Mouse (Mus musculus) spleen, postnatal 4 days (tissue): ENCODE data around the gene Brd1.

Experiments
- DNase-seq, 2 experiments: peaks; one replicate each; pipeline ENCODE4 v3.0.0; 2022; ENCODE audit warnings: low spot score in 2 of 2

Gene Brd1

GRCm38 (mm10) chr15:88686725-88687124, 47.3 kb downstream of the Brd1 start:
- no peak for DNase-seq

- DNase-seq, result no peak
Measured at GRCm38 (mm10) chr15:88684039-88684438, 50.0 kb downstream of the Brd1 start.

DNA sequence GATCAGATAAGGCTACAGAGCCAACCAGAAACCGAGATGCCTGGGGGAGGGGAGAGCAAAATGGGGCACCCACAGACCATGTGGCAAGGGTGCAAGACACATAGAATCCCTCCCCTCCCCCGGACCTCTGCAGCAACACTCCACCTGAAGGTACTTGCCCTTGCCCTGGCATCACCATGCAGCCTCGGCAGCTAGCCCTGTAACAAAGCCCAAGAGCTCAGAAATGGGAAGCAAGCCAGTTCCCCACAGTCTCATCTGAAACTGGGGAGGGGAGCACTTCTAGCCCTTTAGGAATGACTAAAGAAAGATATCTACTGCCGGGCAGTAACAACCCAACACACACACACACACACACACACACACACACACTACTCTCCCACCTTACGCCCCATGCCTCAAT, 53.1 kb downstream of the Brd1 start:
- DNase-seq, result no peak

- DNase-seq, result no peak
Measured at GRCm38 (mm10) chr15:88677568-88677967, 56.5 kb downstream of the Brd1 start.

- DNase-seq, result no peak
Measured at GRCm38 (mm10) chr15:88675998-88676397, 58.0 kb downstream of the Brd1 start.

- no peak for DNase-seq
Measured at GRCm38 (mm10) chr15:88668693-88669092, 65.3 kb downstream of the Brd1 start.

DNA sequence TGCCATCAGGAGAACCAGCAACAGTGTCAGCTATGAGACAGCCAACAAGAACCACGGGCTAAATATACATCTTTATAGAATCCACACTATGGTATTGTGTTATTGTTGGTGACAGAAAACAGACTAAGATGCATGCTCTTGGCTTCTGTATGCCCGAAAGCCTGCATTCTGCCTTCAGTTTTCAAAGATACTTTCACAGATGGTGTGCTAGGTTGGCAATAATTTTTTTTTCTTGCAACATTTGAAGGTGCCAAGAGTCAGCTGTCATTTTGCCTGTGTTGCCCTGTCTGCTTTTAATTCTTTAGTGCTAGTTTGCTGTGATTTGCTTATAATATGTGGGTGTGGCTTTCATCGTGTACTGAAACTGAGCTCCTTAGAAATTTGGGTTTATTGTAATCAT, 66.4 kb downstream of the Brd1 start:
- DNase-seq, result no peak

DNA sequence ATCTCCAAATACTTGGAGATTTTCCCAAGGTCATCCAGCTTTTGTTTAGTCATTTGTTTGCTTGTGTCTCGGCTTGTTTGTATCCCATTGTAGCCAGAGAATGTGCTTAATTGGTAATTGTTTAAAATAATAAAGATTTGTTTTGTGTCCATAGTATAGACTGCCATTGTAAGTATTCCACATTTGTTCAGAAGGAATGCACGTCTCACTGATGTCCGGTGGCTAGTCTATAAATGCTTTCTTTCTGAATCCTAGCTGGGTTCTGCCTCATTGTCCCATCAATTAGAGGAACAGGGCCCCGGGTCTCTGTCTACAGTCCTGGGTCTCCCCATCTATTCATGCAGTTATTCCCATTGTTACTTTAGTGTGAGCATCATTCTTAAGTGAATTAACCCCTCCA, 68.2 kb downstream of the Brd1 start:
- DNase-seq, result no peak

DNA sequence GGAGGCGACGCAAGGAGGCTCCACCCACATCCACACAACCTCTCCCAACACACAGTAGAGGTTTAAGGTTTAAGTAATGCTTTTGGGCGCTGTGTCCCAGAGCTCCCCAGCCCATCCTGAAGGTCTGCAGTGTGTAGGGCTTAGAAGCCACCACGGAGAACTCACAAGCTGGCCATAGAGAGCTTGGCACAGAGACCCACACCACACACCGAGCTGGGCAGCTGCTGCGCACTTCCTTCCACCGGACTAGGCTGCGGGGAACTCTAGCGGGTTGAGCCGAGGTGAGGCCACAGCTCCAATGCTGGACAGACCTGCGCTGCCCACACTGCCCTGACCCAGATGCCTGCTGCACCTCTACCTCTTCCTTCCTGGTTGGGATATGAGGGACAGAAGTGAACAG, 71.0 kb downstream of the Brd1 start:
- DNase-seq, result no peak

DNA sequence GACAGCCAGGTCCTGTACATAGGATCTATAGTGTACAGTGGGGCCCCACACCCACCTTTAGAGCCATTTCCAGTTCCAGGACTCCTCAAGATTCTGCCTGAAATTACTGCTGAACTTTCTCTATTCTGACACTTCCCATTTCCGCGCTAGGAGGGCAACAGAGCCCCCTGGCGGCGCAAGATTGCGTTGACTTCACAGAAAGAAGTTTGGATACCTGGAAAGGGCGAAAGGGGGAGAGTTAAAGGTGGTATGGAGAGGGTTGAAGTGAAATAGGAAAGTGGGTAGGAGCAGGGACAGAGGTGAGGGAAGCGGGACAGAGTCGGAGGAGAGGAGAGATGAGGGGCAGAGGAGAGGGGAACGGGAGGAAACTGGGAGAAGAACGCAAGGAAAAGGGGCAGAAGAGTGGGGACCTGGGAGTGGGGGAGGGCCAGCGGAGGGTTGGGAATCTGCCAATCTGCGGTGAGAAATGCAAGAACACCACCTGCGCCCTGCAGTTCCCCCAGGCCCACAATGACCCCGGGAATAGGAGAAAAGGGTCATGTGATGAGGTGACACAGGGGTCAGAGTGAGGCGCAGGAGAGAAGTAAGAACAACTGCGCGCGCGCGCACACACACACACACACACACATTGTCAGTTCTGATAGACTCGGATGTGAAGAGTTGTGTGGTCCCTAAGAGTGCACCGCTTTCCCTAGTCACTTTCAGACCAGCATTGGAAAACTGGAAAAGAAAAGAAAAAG, 71.8 kb downstream of the Brd1 start:
- DNase-seq, result peak; percentile 31 to 74

- DNase-seq, result no peak
Measured at GRCm38 (mm10) chr15:88661654-88662053, 72.4 kb downstream of the Brd1 start.

- no peak for DNase-seq
Measured at GRCm38 (mm10) chr15:88652006-88652405, 82.0 kb downstream of the Brd1 start.

- DNase-seq, result peak; percentile 32 to 81
Measured at GRCm38 (mm10) chr15:88651019-88651418, 83.0 kb downstream of the Brd1 start.
